Mouse (Mus musculus): ENCODE measurements around the gene Akap13. TPM values are rescaled to one million over a fixed set of nuclear protein-coding genes. Genes with fewer than 3 reads are reported as not detected.
"Not testable (repeated sequence)": the region's sequence is repeated elsewhere in the genome, so short reads cannot be mapped to it uniquely, and the experiment has no call there.

The Akap13 gene
- polyA plus RNA-seq, 1 experiment from 2014 or later, result 17.4 TPM

DNA sequence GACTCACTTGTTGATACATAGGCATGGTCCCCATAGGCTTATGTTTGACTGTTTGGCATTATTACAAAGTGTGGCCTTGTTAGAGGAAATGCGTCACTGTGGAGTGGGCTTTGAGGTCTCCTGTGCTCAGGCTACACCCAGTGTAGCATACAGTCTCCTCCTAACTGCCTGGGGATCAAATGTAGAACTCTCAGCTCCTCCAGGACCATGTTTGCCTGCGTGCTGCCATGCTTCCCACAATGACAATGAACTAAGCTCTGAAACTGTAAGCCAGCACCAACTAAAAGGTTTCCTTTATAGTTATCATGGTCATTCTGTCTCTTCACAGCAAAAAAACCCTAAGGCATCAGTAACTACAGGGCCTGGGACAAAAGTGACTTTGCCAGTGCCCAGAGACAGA is 312.8 kb downstream of the Akap13 start:
- Histone ChIP-seq H3K36me3 (ENCODE audit: control insufficient read depth, insufficient read depth) (0 out of 2 replicates have a peak, but pooled peaks cover 8% of the 10 kb centered on the region), H3K27ac (ENCODE audit: low read depth, low read length) (no peak overlapping the region), H3K4me3 (ENCODE audit: low read depth, low read length) (no peak overlapping the region), H3K9ac (ENCODE audit: low read depth, low read length) (no peak overlapping the region), H3K4me2 (replicated peaks; ENCODE audit: low read depth) (no peak overlapping the region), H3K4me1 (replicated peaks; ENCODE audit: control insufficient read depth, insufficient read depth, low read length) (no peaks in the 10 kb centered on the region), H3K9me3 (ENCODE audit: control insufficient read depth) (no peaks in the 10 kb centered on the region), H3K27me3 (replicated peaks; ENCODE audit: control insufficient read depth, insufficient read depth, low read length) (no peaks in the 10 kb centered on the region)
- no peak for TF ChIP-seq CTCF (IDR thresholded peaks at IDR 0.05; ENCODE audit: low read depth)
- ATAC-seq, result no peak
- WGBS, result 85% methylated on average over 2 of the region's 2 CpGs

DNA sequence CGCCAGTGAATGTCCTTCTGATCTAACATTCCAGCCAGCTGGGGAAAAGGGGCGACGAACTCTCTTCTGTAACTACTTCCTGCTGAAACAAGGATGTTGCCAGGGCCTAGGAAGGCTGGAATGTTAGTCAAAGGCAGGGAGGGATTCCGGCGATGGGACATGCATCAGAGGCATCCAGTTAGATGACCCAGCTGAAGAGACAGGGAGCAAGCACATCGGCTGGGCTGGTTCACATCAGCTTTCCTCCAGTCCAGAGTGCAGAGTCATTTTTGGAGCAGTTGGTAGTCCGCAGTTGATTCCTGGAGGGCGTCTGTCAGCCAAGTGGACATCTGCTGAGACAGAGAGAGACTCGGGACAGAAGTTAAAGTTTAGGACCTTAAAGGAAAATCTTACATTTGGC is 314.6 kb downstream of the Akap13 start:
- H3K4me3 ChIP-seq (ENCODE audit: low read depth, low read length), result no peak overlapping the region
- H3K4me1 ChIP-seq (replicated peaks; ENCODE audit: control insufficient read depth, insufficient read depth, low read length), result no peaks in the 10 kb centered on the region
- no peak overlapping the region for H3K9ac ChIP-seq (ENCODE audit: low read depth, low read length)
- TF ChIP-seq CTCF (IDR thresholded peaks at IDR 0.05; ENCODE audit: low read depth), result no peak
- ATAC-seq, result no peak
- H3K27ac ChIP-seq (ENCODE audit: low read depth, low read length), result no peak overlapping the region
- no peak overlapping the region for H3K4me2 ChIP-seq (replicated peaks; ENCODE audit: low read depth)
- H3K27me3 ChIP-seq (replicated peaks; ENCODE audit: control insufficient read depth, insufficient read depth, low read length), result no peaks in the 10 kb centered on the region
- no peaks in the 10 kb centered on the region for H3K9me3 ChIP-seq (ENCODE audit: control insufficient read depth)
- 0 out of 2 replicates have a peak, but pooled peaks cover 8% of the 10 kb centered on the region for H3K36me3 ChIP-seq (ENCODE audit: control insufficient read depth, insufficient read depth)
- 91% methylated on average over 9 of the region's 9 CpGs for WGBS

DNA sequence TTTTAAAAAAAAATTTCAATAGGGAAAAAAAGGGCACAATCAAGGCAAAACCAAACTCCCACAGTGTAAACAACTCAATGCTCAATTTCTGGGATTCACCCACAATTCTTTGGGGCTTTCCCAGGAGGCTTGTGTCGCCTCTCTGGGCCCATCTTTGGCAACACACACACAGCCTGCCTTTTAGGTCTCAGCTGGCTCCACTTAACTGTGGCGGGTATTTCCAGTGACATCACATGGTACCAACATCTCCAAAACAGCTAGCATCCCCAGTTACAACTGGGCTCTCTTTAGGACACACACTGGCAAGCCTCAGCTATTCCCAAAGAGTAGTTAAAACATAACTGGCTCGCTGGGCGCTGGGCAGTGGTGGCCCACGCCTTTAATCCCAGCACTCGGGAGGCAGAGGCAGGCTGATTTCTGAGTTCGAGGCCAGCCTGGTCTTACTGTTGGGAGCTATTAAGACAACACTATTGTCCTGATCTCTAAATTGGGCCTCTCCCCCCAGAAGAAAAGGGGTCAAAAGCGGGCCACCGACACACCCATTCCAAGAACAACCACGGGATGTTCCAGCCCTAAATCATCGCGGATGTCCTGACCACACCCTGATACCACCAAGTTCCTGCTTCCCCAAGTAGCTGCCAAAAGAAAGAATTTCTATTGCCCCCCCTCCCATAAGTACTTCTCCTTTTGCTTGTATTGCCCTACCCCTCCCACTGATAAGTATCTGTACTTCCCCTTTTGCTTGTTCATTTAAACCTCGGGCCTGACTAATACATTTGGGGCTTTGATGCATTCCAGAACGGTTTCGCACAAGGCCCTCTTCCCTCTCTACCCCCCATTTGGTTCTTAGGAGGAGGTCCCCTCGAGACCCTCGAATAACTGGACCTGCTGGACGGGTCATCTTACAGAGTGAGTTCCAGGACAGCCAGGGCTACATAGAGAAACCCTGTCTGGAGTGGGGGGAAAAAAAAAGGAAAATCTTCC is 319.1 kb downstream of the Akap13 start:
- not testable (repeated sequence) for H3K9ac ChIP-seq (ENCODE audit: low read depth, low read length); H3K4me1 ChIP-seq (replicated peaks; ENCODE audit: control insufficient read depth, insufficient read depth, low read length); H3K9me3 ChIP-seq (ENCODE audit: control insufficient read depth); H3K4me2 ChIP-seq (replicated peaks; ENCODE audit: low read depth); H3K27ac ChIP-seq (ENCODE audit: low read depth, low read length); H3K4me3 ChIP-seq (ENCODE audit: low read depth, low read length); H3K27me3 ChIP-seq (replicated peaks; ENCODE audit: control insufficient read depth, insufficient read depth, low read length); ATAC-seq
- WGBS, result 87% methylated on average over 18 of the region's 18 CpGs
- H3K36me3 ChIP-seq (ENCODE audit: control insufficient read depth, insufficient read depth), result peaks cover 16% of the 10 kb centered on the region

DNA sequence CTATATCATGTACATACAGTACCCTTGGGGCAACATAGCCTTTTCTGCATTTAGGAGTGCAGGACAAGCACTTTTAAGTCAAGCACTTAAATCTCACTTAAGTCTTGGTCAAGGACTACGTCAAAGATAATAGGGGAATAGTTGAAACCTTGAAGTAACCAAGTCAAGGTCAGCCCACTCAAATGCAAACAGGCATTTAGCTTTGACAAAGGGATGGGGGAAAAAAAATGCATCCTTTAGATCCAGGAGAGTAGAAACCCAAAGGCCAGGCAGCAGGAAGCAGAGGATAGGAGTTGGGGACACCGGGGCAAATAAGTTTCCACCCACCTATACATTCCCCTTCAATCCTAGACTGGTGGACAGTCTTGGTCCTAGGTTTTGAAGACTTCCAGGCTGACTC is 322.7 kb downstream of the Akap13 start:
- H3K4me1 ChIP-seq (replicated peaks; ENCODE audit: control insufficient read depth, insufficient read depth, low read length), result no peaks in the 10 kb centered on the region
- no peak overlapping the region for H3K9ac ChIP-seq (ENCODE audit: low read depth, low read length)
- no peak for TF ChIP-seq CTCF (IDR thresholded peaks at IDR 0.05; ENCODE audit: low read depth)
- no peaks in the 10 kb centered on the region for H3K27me3 ChIP-seq (replicated peaks; ENCODE audit: control insufficient read depth, insufficient read depth, low read length)
- no peak overlapping the region for H3K4me3 ChIP-seq (ENCODE audit: low read depth, low read length)
- H3K36me3 ChIP-seq (ENCODE audit: control insufficient read depth, insufficient read depth), result peaks cover 8% of the 10 kb centered on the region
- no peaks in the 10 kb centered on the region for H3K9me3 ChIP-seq (ENCODE audit: control insufficient read depth)
- no peak overlapping the region for H3K27ac ChIP-seq (ENCODE audit: low read depth, low read length)
- ATAC-seq, result no peak
- no peak overlapping the region for H3K4me2 ChIP-seq (replicated peaks; ENCODE audit: low read depth)
- WGBS, result 82% methylated on average over 2 of the region's 2 CpGs

DNA sequence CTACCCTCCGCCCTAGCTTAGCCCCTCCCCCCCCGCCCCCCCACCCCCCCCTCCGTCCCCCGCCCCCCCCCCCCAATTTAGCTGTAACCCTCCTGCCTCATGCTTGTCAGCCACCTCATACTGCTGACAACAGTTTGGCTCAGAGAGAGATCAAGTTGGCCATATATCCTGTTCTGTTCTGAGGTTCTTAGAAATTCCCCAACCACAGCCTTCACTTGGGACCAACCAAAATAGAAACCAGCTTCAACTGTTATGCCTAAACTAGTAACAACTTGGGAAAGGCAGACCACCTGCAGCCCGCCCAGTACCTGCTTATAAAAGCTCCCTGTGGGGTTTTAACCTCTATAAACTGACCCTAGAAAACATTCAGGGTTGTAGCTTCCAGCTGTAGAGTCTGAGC is 325.5 kb downstream of the Akap13 start:
- no peak for ATAC-seq
- no peak overlapping the region for H3K9ac ChIP-seq (ENCODE audit: low read depth, low read length)
- 16% methylated on average over 5 of the region's 5 CpGs for WGBS
- no peak for TF ChIP-seq CTCF (IDR thresholded peaks at IDR 0.05; ENCODE audit: low read depth)
- H3K27ac ChIP-seq (ENCODE audit: low read depth, low read length), result no peak overlapping the region
- peak overlapping the region; percentile 72 for H3K4me2 ChIP-seq (replicated peaks; ENCODE audit: low read depth)
- no peaks in the 10 kb centered on the region for H3K27me3 ChIP-seq (replicated peaks; ENCODE audit: control insufficient read depth, insufficient read depth, low read length)
- no peaks in the 10 kb centered on the region for H3K4me1 ChIP-seq (replicated peaks; ENCODE audit: control insufficient read depth, insufficient read depth, low read length)
- no peaks in the 10 kb centered on the region for H3K9me3 ChIP-seq (ENCODE audit: control insufficient read depth)
- H3K36me3 ChIP-seq (ENCODE audit: control insufficient read depth, insufficient read depth), result peaks cover 8% of the 10 kb centered on the region; the same call in 1 of the 2 replicates
- H3K4me3 ChIP-seq (ENCODE audit: low read depth, low read length), result 0 out of 2 replicates have a peak overlapping the region, but pooled peaks have one; percentile 47

- Histone ChIP-seq H3K4me1 (replicated peaks; ENCODE audit: control insufficient read depth, insufficient read depth, low read length) (no peaks in the 10 kb centered on the region), H3K4me2 (replicated peaks; ENCODE audit: low read depth) (peak overlapping the region; percentile 72), H3K27ac (ENCODE audit: low read depth, low read length) (no peak overlapping the region), H3K27me3 (replicated peaks; ENCODE audit: control insufficient read depth, insufficient read depth, low read length) (no peaks in the 10 kb centered on the region), H3K9me3 (ENCODE audit: control insufficient read depth) (no peaks in the 10 kb centered on the region), H3K36me3 (ENCODE audit: control insufficient read depth, insufficient read depth) (peaks cover 8% of the 10 kb centered on the region; the same call in 1 of the 2 replicates), H3K9ac (ENCODE audit: low read depth, low read length) (peak overlapping the region; percentile 27), H3K4me3 (ENCODE audit: low read depth, low read length) (peak overlapping the region; percentile 47)
- no peak for TF ChIP-seq CTCF (IDR thresholded peaks at IDR 0.05; ENCODE audit: low read depth)
- 5% methylated on average over 13 of the region's 13 CpGs for WGBS
- ATAC-seq, result 0 out of 2 replicates have a peak, but pooled peaks have one; percentile 13
These were observed 326.1 kb downstream of the Akap13 start for GRCm38 (mm10) chr7:75781298-75781947.

Measured in intestine, postnatal 0 days (tissue).